Mouse (Mus musculus): ENCODE data around the gene Rprd2.

GRCm38 (mm10) chr3:95808384-95808783 lies 10.3 kb downstream of the Rprd2 start:
- TF ChIP-seq MYOD1 (IDR thresholded peaks at IDR 0.05; ENCODE audit: control insufficient read depth, insufficient read length, low read depth) (no peak), CTCF (IDR thresholded peaks at IDR 0.05; ENCODE audit: control insufficient read depth, insufficient read depth, insufficient read length) (no peak), CEBPB (IDR thresholded peaks at IDR 0.05; ENCODE audit: low read depth) (no peak), MAX (IDR thresholded peaks at IDR 0.05) (no peak), MYOG (IDR thresholded peaks at IDR 0.05; ENCODE audit: control insufficient read depth, extremely low read depth, insufficient read length) (no peak), USF1 (IDR thresholded peaks at IDR 0.05; ENCODE audit: low read depth) (no peak)
